Mouse (Mus musculus) spleen, adult 12 weeks (tissue): ENCODE data around the gene Olfr930.

Experiments
- DNase-seq: peaks from one replicate; pipeline ENCODE4 v3.0.0; 2022; ENCODE audit warnings: low spot score

Gene Olfr930

GRCm38 (mm10) chr9:38929509-38929908 lies at the start of gene Olfr930:
Gene Olfr930, plus strand, starts transcription at chr9:38929809.
- no peak for DNase-seq

- DNase-seq = no peak
These were observed 24.0 kb downstream of the Olfr930 start for GRCm38 (mm10) chr9:38953401-38954123.

GRCm38 (mm10) chr9:38954124-38954416 lies 24.5 kb downstream of the Olfr930 start:
- no peak for DNase-seq

- DNase-seq = no peak
These were observed 42.4 kb downstream of the Olfr930 start, which contains the start of gene Olfr933 for GRCm38 (mm10) chr9:38972013-38972412. Gene Olfr933, plus strand, starts transcription at chr9:38972313.
